Mouse (Mus musculus) spleen, embryonic (tissue): Measurements from ENCODE around the gene Cachd1.

Experiments
- CTCF ChIA-PET: fragments of 350-600 bp; sonication (Branson Sonifier 250); formaldehyde crosslinking; loops from one replicate; lab custom pipeline; 2022; lab: Charles Lee

The Cachd1 gene

DNA sequence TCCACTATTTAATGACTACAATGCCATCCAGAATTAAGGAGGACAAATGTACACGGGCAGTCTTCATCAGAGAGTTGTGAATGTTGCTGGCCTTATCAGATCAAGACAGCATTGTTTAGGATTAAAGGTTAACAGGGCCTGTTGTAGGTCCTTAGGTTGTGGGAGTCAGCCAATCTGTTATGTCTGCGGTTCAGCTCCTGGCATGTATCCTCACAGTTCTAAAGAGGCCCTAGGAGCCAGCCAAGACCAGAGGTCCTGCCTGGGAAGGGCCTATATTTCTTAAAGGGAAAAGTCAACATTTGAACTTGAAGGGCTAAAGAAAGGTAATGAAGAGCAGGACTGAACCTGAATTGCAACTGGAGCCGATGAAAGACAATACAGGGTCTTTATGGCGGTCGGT, 13.7 kb downstream of the Cachd1 start:
- CTCF ChIA-PET = no interaction called here

DNA sequence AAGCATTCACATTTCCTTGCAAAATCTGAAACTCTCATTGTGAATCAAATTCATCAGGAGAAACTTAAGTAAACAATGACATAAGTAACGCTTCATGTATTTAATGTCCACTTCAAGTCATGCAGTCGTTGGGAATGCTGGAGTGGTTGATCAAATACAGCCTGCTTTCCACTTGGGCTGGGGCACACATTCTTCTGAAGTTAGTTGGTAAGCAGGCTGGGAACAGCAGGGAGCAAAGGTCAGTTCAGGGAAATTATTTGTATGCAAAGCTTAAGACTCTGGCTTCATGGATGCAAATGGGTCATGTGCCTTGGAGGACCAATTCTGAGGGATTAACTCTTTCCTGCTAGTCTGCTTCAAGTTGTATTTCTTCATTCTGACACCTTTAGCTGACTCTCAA, 16.7 kb downstream of the Cachd1 start:
- CTCF ChIA-PET = no interaction called here

DNA sequence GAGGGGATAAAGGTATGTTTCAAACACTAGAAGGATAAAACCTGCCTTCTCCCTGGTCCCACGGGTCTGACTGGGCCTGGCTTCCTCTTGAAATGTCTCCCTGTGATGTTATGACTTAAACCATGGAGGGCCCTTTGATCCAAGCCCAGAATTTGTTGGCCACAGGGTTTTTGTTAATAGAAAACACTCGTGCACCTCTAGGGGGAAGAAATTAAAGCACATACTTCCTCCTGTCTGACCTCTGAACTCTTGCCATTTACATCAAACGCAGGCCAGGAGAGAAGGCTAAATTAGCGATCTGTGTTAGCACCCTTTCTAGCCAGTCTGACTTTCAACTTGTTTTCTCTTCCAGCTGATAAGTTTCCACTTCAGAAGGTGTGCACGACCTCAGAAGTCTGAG, 19.0 kb downstream of the Cachd1 start:
- CTCF ChIA-PET = no interaction called here

DNA sequence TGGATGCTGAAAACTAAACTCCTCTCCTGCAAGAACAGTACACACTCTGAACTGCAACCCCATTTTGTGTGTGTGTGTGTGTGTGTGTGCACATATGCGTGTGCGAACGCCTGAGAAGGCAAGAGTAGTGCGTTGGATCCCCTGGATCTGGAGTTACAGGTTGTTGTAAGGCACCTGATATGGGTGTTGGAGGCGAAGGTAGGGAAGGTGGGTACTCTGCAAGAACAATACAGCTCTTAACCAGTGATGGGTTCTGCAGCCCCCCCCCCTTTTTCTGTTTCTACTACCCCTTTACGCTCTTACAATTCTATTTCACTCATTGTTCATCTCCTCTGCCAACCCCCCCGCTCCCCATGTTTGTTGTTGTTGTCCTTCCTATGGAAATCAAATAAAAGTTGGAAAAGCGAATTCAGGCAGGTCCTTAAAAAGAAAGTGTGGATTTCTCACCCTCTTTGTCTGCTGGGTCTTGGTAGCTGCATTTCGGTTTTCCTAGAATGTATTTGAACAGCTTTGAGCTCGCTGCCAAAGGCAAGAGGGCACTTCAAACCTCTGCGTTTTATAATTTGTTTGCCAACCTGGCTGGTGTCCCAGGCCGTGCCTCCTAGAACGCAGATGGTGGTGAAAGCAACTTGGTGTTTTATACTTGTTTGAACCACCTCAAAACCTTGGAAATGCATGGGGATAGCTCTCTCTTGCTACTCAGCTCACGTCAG, 24.4 kb downstream of the Cachd1 start:
- CTCF ChIA-PET = no interaction called here

DNA sequence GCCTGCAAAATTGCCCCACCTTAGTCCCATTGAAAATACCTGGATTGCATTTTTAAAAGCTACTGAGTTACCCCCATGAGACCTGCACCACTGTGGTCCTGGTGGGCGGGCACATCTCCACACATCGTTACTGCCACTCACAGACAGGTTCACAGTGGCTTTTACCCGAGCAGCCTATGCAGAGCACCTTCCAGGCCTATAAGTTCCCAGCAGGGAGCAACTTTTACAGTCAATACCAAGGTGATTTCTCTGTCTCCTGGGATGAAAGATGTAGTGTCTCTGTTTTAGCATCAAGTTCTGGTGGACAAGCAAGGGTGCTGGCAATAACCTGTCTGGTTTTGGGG, 24.9 kb downstream of the Cachd1 start:
- CTCF ChIA-PET = no interaction called here

DNA sequence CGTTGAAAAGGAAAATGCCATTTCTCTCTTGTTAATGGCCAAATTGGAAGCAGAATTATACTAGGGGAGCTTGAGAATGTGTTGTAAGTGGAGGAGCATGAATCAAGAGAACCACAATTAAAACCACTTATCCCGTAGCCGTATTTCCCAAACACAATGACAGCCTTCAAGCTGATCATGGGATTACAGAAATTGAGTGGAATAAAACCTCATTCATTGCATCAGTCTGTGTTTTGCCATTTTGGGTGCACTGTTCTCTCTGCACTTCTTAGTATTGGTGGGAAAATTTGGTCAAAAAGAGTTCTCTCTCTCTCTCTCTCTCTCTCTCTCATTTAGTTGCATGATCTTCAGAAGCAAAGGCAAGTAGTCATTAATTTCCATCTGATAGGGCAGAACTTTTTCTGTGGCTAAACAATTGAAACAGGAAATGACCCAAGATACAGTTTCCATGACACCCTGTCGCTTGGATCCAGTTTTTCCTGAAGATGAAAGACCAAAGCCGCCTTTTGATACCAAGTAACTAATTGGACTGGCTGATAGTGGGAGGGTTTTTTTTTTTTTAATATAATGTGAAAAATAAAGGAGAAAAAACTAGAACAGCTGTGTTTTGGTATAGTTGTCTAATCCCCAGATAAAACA, 34.7 kb downstream of the Cachd1 start:
- CTCF ChIA-PET = no interaction called here

DNA sequence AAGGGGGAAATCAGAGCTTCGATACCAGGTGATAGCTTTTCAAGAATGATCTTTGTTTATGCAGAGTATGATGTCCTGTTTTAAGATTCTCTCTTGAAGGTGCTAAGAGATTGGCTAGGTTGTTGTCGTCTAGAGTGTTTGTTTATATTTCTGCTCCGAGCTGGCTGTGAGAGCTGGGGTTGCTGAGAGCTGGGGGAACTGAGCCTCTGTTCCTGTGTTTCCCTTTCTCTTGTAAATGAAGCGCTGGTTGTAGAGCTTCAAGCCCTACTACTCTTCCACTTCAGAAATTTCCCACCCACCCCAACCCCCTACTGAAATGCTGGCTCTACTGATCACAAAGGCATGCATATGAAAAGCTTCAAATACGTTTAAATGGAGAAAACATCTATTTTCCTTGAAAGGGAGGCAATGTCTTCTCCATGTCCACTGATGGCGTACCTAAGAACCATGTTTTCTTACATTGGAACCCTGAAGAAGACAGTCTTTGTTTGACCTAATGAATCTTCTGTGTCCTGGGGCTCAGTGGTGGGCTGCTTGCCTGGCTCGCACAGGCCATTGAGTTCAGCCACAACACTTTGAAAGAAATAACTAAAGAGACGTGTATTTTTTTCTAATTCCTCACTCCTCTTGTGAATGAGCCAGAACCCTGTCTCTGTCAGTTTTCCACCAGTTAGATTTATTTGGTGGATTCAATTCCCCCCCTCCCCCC, 35.5 kb downstream of the Cachd1 start:
- CTCF ChIA-PET = no interaction called here

DNA sequence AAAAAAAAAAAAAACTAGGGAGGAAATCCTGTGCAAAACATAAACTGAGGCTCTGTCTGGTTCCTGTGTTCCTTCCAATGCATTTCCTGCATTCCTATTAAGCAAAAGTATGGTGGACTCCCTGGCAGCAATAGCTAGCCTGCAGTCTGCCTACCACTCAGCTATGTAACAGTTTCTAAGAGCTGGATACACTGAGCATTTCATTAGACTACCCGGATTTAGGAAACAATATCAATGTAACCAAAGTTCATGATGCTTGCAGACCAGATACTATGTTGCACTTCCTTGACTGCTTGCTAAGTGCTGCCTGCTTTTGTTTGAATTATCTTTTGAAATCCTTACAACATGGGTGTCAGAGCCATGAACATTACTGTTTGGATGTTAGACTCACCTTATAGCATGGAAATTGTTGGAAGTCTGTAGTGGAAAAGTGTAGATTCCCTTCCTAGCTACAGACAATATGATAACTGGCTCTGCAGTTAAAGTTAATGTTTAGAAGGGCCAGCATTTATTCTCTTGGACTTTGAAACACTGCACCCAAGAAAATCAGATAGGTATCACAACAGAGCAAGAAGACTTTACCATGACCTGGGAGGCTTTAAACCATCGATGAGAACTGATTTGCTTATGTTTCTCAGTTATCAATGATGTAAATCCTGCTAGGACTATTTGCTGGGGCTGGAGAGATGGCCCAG, 37.4 kb downstream of the Cachd1 start:
- CTCF ChIA-PET = no interaction called here

DNA sequence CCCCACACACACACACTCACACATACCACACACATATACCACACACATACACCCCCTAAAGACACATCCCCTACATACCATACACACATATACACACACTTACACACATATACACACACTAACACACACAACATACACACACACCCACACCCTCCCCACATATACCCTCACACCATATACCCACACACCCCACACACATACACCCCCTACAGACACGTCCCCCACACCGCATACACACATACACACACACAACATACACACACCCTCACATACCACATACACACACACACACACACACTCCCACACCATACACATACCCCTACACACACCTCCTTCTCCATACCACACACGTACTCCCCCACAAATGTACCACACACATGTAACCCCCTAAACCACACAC, 42.8 kb downstream of the Cachd1 start:
- CTCF ChIA-PET = no interaction called here

DNA sequence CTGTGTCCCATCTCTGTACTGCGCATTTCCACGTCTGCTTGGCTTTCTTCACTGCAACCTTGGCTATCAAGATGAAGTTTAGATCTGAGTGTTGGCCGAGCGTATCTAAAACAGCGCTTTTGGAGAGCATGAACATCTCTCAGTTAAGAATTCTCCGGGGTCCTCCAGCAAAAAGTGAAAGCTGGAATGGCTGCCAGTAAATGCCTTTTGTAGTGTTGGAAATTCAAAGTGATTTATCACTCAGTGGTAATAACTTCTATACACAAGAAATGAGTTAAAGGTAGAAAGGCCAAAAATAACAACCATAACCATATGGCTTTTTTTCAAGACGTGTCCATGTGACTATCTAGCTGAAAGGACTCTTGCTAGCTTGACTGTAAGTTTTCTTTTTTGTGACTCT, 46.1 kb downstream of the Cachd1 start:
- CTCF ChIA-PET = no interaction called here

DNA sequence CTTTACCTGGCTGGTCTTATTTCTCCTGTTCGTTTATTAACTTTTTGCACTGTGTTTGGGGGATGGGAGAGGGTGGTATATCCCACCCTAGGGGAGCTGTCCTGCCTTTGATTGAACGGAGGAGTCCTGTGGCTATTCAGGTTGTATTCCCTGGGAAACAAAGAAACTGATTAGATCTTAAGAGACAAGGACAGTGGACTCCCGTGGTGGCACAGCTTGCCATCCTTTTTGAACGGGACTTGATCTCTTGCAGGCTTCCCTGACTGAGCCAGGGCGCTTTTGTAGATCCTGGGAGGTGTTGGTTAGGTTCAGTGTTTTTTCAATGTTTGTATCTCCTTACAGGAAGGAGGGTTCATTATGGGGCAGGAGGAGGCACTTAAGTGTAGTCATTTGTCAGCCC, 50.9 kb downstream of the Cachd1 start:
- CTCF ChIA-PET = no interaction called here

DNA sequence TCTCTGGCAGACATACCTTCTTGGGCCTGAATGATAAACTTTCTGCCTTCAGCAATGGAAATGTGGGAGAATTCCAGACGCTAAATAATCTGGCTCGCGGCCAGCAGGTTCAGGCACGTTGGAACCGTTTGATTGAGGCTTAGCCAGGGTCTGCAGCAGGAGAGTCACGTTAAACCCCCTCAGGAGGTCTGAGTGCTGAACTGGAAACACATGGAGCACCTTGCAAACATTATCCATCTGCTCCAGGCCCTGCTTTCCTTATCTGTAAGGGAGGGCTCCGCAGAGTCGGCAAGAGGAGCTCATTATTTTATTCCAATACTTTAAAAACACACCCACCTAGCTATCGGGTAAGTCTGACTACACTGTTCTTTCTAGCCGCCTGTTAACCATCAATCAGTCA, 52.3 kb downstream of the Cachd1 start:
- CTCF ChIA-PET = no interaction called here

DNA sequence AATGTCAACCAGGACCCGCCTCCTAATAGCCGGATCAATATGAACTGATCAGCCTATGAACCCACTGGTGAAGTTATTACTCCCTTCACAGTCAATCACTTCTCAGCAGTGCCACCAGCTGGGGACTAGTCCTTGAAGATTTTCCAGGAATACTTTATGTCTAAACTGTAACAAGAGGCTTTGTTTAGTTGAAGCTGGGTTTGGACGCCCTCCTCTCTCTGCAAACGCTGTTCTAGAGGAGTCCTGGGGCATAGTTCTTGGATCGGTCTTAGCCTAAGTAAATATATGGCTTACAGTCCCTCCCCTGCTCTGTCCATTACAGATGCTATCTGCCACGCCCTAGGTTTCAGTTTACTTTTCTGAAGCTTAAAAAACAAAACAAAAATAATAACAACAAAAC, 60.7 kb downstream of the Cachd1 start:
- CTCF ChIA-PET = no interaction called here

DNA sequence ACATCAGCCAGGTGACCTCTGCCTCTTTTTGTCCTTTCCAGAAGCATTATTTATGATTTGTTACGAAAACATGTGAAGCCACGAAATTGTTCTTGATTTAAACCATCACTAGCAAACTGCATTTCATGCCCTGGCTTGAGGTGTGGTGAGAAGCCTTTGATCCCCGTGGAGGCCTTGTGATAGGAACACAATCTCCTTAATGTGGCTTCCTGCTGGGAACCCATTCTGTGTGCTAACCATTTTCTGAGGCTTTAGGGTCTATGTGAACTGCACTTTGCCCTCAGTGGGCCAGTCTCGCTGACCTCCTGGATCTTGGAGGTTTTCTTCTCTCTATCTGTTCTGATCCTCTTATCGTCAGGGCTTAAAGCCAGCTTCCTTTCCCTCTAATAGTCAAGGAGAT, 66.2 kb downstream of the Cachd1 start:
- CTCF ChIA-PET = no interaction called here

DNA sequence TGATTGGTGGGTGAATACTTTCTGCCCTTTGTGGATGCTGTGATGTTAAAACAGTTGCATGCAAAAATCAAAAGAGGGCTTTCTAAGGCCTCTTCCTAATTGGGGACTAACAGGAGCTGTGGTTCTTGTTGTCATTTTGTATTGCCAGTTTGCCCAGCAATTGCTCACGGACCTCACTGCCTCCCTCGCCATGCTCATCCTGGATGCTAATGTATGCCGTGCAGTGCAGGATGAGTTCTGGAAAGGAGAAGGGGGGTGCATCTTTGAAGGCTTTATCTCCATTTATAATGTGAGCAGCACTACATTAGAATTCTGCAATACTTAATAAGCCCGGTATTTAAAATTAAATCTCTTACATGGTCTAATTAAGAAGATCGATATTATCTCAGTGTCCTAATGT, 66.6 kb downstream of the Cachd1 start:
- CTCF ChIA-PET = no interaction called here

DNA sequence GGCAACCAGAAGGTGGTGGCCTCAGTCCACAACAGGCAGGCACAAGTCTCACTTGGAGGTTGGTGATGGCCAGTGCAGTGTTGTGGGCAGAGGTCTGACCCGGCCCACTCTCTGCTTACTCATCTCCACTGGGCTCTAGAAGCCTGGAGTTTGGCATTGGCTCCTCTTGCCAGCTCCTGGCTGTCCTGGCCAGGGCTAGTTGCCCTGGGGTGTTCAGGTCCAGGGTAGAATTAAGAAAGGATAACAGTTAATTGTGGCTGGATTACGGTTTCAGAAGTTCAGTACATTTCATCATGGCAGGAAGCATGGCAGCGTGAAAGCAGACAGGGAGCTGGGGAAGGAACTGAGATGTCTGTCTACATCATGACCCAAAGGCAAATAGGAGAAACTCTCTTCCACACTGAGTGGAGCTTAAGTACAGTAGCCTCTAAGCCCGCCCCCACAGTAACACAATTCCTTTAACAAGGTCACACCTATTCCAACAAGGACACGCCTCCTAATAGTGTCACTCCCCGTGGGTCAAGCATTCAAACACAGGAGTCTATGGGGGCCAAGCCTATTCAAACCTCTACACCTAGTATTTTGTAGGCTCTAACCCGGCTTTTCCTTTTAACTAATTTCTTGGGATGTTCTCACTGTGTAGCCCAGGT, 74.5 kb downstream of the Cachd1 start:
- CTCF ChIA-PET = no interaction called here

DNA sequence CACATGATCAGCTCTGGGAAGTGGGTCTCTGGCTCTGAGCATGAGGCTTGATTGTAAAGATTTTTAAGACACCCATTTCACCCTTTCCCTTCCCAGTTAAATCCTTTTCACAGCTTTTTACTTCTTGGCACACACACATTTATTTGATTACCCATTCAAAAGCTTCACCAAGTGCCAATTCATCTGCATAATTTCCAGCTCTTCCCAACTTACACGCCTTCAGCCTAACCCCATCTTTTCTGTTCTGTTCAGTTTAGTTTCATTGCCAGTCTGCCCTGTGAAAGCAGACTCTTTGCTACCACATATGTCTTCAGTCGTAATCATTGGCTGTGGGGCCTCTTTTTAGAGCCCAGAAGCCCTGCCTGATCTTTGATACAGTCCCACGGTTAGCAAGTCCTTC, 76.0 kb downstream of the Cachd1 start:
- CTCF ChIA-PET = no interaction called here

DNA sequence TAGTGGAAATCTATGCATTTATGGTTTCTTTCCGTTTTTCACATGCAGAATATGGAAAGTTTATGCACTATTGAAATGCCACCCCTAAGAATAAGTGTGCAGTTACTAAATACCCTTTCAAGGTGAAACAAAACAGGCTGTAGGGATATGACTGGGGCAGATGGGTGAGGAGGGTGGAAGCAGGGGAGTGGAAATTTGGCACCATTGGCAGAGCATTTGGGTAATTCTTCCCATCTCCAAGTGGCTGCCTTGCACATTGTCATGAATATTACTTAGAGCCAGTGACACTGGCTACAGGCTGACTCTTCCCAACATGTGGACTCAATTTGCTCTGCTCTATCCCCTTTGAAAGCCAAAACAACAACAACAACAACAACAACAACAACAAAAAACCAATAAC, 77.0 kb downstream of the Cachd1 start:
- CTCF ChIA-PET = no interaction called here

DNA sequence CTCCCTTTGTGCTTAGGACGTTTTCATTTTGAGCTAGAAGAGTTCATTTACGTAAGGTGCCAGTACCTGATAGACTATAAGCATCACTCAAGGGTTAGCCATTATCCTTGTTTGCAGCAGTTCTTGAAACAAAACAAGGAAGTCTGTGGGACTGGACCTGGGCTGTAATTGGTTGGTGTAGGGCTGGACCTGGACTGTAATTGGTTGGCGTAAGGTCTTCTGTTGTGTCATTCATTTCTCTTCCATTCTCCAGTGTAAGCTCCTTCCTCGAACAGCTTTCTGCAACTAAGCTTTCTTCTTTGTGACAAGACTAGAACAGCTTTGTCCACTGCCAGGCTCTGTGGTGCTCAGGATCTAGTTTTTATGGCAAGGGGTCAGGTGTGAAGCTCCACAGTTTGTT, 78.9 kb downstream of the Cachd1 start:
- CTCF ChIA-PET = no interaction called here

DNA sequence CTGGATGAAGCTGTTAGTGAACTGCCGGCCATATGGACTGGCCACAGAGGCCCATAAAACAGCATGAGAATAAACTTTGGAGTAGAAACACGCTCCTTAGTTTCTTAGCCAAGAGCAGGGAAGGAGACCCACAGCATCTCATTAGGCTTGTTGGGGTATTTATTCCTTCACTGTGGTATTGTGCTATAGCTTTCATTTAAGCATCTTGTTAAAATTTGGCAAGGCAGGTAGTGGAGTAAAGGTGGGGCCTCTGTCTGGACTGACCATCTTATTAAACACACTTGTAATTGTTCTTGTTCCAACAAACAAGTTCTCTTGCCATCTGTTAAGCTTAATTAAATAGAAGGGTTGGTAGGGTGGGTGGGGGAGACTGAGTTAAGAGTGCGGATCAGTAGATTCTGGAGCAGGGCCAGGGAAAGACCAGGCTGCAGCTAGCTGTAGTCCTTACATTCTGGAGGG, 81.0 kb downstream of the Cachd1 start:
- CTCF ChIA-PET = no interaction called here

DNA sequence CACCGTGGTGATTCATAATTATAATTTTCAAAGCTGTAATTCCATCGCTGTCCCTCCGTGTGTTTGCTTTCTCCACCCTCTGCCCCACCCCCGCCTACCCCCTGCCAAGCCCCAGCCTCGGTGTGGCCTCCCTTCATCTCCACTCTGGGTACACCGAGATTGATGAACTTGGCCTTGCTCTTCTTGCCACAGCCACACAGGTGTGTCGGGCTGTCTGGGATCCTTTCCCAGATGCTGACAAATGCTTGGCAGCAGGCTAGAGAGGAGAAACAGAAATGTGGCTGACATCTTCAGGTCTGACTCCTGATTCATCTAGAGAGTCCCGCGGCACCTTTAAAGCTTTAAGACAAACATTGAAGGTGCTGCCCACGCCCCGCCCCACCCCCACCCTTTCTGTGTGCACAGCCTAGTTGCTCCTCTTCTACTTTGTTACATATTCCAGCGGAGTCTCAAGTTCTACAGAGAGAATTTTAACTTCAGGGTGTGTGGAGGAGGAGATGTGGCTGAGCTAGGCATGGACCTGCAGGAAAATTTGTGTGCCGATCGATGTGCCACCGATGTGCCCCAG, 87.5 kb downstream of the Cachd1 start:
- CTCF ChIA-PET = interaction anchor here (0.6 kb wide), 1 partner anchor 745 kb away, joined by 7 read pairs; no protein-coding TSS in a partner anchor

DNA sequence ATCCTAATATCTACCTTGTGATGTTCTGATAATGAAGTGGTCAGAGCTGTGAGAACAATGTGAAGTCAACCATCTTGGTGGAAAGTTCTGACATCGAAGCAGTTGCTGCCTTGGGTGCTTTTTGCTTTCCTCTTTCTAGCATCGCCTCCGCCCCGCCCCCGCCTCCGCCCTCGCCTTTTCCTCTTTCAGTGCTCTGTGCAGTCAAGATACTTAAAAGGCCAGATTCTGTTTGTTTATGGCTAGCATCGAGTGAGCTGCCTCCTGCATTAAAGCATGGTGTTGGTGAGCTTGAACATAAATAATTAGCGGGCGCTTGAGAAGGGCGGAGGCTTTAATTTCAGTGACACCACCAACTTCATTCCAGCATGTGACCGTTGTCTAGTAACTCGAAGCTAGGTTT, 88.9 kb downstream of the Cachd1 start:
- CTCF ChIA-PET = no interaction called here
